Mouse (Mus musculus): ENCODE data around the gene Rbbp4. TPM values are rescaled to one million over a fixed set of nuclear protein-coding genes. Genes with fewer than 3 reads are reported as not detected.

Gene Rbbp4
- polyA plus RNA-seq, 1 experiment from 2014 or later: 555 TPM

DNA sequence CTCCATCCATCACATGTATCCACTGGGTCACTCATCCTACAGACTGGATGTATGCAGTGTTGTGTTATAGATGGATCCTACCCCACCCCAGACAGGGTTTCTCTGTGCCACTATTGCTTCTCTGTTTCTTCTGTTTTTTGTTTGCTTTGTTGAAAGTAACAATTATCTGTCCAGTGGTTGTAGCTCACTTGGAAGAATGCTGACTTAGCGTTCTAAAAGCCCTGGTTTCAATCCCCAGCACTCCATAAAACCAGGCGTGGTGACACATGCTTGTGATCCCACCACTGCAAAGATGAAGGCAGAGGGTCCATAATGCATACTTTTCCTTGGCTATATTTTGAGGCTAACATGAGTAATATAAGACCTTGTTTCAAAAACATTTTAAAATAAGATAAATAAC lies 7.5 kb upstream of the Rbbp4 start:
- no peaks in the 10 kb centered on the region for H3K9me3 ChIP-seq (ENCODE audit: control insufficient read depth, low read length)
- peaks cover 6% of the 10 kb centered on the region; the same call in 1 of the 2 replicates for H3K36me3 ChIP-seq (ENCODE audit: control insufficient read depth, insufficient read depth, low read length)
- no peak overlapping the region for H3K27ac ChIP-seq (ENCODE audit: low read depth, low read length)
- no peaks in the 10 kb centered on the region for H3K27me3 ChIP-seq (ENCODE audit: control insufficient read depth, insufficient read depth, low read length)
- H3K4me1 ChIP-seq (replicated peaks; ENCODE audit: control insufficient read depth, insufficient read depth, low read length): no peaks in the 10 kb centered on the region
- DNase-seq (ENCODE audit: low spot score) (no peak), ATAC-seq (replicated peaks; ENCODE audit: low FRiP score) (no peak)
- 89% methylated on average over 2 of the region's 2 CpGs for WGBS
- no peak overlapping the region for H3K4me3 ChIP-seq (ENCODE audit: low read depth, low read length)
- no peak overlapping the region for H3K4me2 ChIP-seq (ENCODE audit: low read depth, low read length, severe bottlenecking)
- no peak overlapping the region for H3K9ac ChIP-seq (ENCODE audit: low read length)

- H3K27me3 ChIP-seq (ENCODE audit: control insufficient read depth, insufficient read depth, low read length): no peaks in the 10 kb centered on the region
- whole genome bisulfite sequencing: 86% methylated on average over 1 of the region's 1 CpGs
- no peak overlapping the region for H3K9ac ChIP-seq (ENCODE audit: low read length)
- no peaks in the 10 kb centered on the region for H3K9me3 ChIP-seq (ENCODE audit: control insufficient read depth, low read length)
- no peak overlapping the region for H3K4me2 ChIP-seq (ENCODE audit: low read depth, low read length, severe bottlenecking)
- H3K4me1 ChIP-seq (replicated peaks; ENCODE audit: control insufficient read depth, insufficient read depth, low read length): no peaks in the 10 kb centered on the region
- no peak for ATAC-seq (replicated peaks; ENCODE audit: low FRiP score)
- H3K4me3 ChIP-seq (ENCODE audit: low read depth, low read length): no peak overlapping the region
- peaks cover 6% of the 10 kb centered on the region; the same call in 1 of the 2 replicates for H3K36me3 ChIP-seq (ENCODE audit: control insufficient read depth, insufficient read depth, low read length)
- DNase-seq (ENCODE audit: low spot score): no peak
- no peak overlapping the region for H3K27ac ChIP-seq (ENCODE audit: low read depth, low read length)
Observed at GRCm38 (mm10) chr4:129341888-129342287, 6.7 kb upstream of the Rbbp4 start.

DNA sequence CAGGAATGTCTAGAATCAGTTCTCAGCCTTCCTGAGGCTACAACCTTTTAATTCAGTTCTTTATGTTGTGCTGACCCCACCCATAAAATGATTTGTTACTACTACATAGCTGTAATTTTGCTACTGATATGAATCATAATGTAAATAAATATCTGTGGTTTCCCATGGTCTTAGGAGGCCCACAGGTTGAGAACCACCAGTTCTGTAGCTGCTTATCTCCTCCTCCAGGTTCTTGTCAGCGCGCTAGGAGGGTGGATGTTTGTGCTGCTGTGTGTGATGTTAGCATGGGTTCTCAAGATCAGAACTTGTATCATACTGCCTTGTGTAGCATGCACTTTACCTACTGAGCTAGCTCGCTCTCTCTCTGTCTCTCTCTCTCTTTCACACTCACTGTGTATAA lies 4.6 kb upstream of the Rbbp4 start:
- Histone ChIP-seq H3K4me3 (ENCODE audit: low read depth, low read length) (no peak overlapping the region), H3K4me1 (replicated peaks; ENCODE audit: control insufficient read depth, insufficient read depth, low read length) (no peaks in the 10 kb centered on the region; the same call in 1 of the 2 replicates), H3K4me2 (ENCODE audit: low read depth, low read length, severe bottlenecking) (no peak overlapping the region), H3K36me3 (ENCODE audit: control insufficient read depth, insufficient read depth, low read length) (peaks cover 6% of the 10 kb centered on the region; the same call in 1 of the 2 replicates), H3K9ac (ENCODE audit: low read length) (no peak overlapping the region), H3K9me3 (ENCODE audit: control insufficient read depth, low read length) (no peaks in the 10 kb centered on the region), H3K27ac (ENCODE audit: low read depth, low read length) (no peak overlapping the region), H3K27me3 (ENCODE audit: control insufficient read depth, insufficient read depth, low read length) (no peaks in the 10 kb centered on the region)
- ATAC-seq (replicated peaks; ENCODE audit: low FRiP score): no peak
- 94% methylated on average over 3 of the region's 3 CpGs for WGBS
- DNase-seq (ENCODE audit: low spot score): no peak

GRCm38 (mm10) chr4:129336291-129336690 lies 1.1 kb upstream of the Rbbp4 start:
- peak overlapping the region; percentile 99 for H3K27ac ChIP-seq (ENCODE audit: low read depth, low read length)
- ATAC-seq (replicated peaks; ENCODE audit: low FRiP score) (no peak), DNase-seq (ENCODE audit: low spot score) (no peak)
- H3K4me2 ChIP-seq (ENCODE audit: low read depth, low read length, severe bottlenecking): peak overlapping the region; percentile 85
- H3K4me1 ChIP-seq (replicated peaks; ENCODE audit: control insufficient read depth, insufficient read depth, low read length): peaks cover 11% of the 10 kb centered on the region; the same call in 1 of the 2 replicates
- H3K4me3 ChIP-seq (ENCODE audit: low read depth, low read length): peak overlapping the region; percentile 93
- no peaks in the 10 kb centered on the region; the same call in 1 of the 2 replicates for H3K36me3 ChIP-seq (ENCODE audit: control insufficient read depth, insufficient read depth, low read length)
- whole genome bisulfite sequencing: 60% methylated on average over 14 of the region's 14 CpGs
- no peaks in the 10 kb centered on the region for H3K27me3 ChIP-seq (ENCODE audit: control insufficient read depth, insufficient read depth, low read length)
- H3K9ac ChIP-seq (ENCODE audit: low read length): peak overlapping the region; percentile 90
- H3K9me3 ChIP-seq (ENCODE audit: control insufficient read depth, low read length): no peaks in the 10 kb centered on the region

DNA sequence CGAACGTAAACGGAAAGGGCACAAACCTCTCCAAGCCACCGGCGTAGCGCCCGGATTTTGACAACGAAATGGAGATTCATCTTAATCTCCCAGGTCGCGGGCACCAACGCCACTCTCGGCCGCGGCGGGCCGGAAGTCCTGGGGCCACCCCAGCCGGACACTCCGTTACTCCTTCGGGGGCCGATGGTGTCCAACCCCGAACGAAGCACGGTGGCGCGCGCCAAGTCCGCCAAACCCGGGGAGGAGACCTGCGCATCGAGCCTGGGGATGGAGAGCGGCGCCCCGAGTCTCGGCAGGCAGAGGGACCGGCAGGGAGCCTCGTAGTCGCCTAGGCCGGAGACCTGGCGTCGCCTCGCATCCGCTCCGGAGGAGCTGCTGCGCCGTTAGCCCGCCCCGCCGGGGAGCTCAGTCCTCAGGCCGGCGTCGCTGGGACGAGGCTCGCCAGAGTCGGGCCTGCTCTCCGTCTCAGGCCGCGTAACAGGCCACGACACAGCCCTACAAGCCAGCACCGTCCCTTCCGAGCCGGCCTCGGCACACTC lies 424 bp downstream of the Rbbp4 start:
- ATAC-seq (replicated peaks; ENCODE audit: low FRiP score): peak; percentile 40
- H3K4me1 ChIP-seq (replicated peaks; ENCODE audit: control insufficient read depth, insufficient read depth, low read length): peaks cover 11% of the 10 kb centered on the region; the same call in 1 of the 2 replicates

DNA sequence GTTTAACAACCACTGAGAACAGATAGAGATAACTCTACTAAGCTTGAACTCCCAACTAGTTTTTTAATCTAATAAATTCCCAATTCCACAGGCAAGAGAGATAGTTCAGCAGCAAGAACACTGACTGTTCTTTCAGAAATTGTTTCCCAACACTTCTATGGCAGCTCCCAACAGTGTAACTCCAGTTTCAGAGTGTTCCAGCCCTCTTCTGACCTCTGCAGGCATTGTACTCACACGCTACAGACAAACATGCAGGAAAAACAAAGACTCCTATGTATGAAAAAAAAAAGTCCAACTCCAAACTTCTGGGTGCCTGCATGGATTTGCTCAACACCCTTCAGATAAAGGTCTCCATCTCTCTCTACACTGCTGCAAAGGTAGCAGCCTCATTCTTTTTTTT lies 2.3 kb downstream of the Rbbp4 start:
- peaks cover 11% of the 10 kb centered on the region; the same call in 1 of the 2 replicates for H3K4me1 ChIP-seq (replicated peaks; ENCODE audit: control insufficient read depth, insufficient read depth, low read length)
- H3K4me3 ChIP-seq (ENCODE audit: low read depth, low read length): no peak overlapping the region

More for the DNA sequence above, 424 bp downstream of the Rbbp4 start:
- no peak for DNase-seq (ENCODE audit: low spot score)
- Histone ChIP-seq H3K9ac (ENCODE audit: low read length) (peak overlapping the region; percentile 97), H3K4me2 (ENCODE audit: low read depth, low read length, severe bottlenecking) (peak overlapping the region; percentile 59), H3K27ac (ENCODE audit: low read depth, low read length) (peak overlapping the region; percentile 95), H3K4me3 (ENCODE audit: low read depth, low read length) (peak overlapping the region; percentile 93), H3K9me3 (ENCODE audit: control insufficient read depth, low read length) (no peaks in the 10 kb centered on the region), H3K27me3 (ENCODE audit: control insufficient read depth, insufficient read depth, low read length) (no peaks in the 10 kb centered on the region), H3K36me3 (ENCODE audit: control insufficient read depth, insufficient read depth, low read length) (no peaks in the 10 kb centered on the region; the same call in 1 of the 2 replicates)
- under 1% methylated on average over 61 of the region's 62 CpGs for WGBS

DNA sequence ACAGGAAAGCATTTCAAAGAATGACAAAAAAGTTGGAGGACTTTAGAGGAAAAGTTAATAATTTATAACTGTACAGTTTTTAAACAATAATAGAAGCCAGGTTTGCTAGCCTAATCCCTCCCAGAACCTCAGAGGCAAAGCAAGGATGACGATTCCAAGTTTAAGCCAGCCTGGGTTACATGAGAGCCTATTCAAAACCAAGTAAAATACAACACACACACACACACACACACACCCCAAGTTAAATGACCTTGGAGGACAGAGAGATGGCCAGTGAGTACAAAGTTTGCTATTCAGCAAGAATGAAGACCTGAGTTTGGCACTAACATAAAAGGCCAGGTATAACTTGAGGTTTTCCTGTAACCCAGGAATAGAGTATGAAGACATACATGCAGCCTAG lies 9.0 kb downstream of the Rbbp4 start:
- Histone ChIP-seq H3K27me3 (ENCODE audit: control insufficient read depth, insufficient read depth, low read length) (no peaks in the 10 kb centered on the region), H3K9ac (ENCODE audit: low read length) (no peak overlapping the region), H3K36me3 (ENCODE audit: control insufficient read depth, insufficient read depth, low read length) (peaks cover 20% of the 10 kb centered on the region), H3K27ac (ENCODE audit: low read depth, low read length) (no peak overlapping the region), H3K9me3 (ENCODE audit: control insufficient read depth, low read length) (no peaks in the 10 kb centered on the region), H3K4me2 (ENCODE audit: low read depth, low read length, severe bottlenecking) (no peak overlapping the region), H3K4me1 (replicated peaks; ENCODE audit: control insufficient read depth, insufficient read depth, low read length) (no peaks in the 10 kb centered on the region), H3K4me3 (ENCODE audit: low read depth, low read length) (no peak overlapping the region)
- WGBS: 89% methylated on average over 1 of the region's 1 CpGs
- DNase-seq (ENCODE audit: low spot score) (no peak), ATAC-seq (replicated peaks; ENCODE audit: low FRiP score) (no peak)

More for the DNA sequence above, 2.3 kb downstream of the Rbbp4 start:
- WGBS: 71% methylated on average over 1 of the region's 1 CpGs
- Histone ChIP-seq H3K27ac (ENCODE audit: low read depth, low read length) (no peak overlapping the region), H3K36me3 (ENCODE audit: control insufficient read depth, insufficient read depth, low read length) (peaks cover 7% of the 10 kb centered on the region), H3K4me2 (ENCODE audit: low read depth, low read length, severe bottlenecking) (peak overlapping the region; percentile 59; the same call in 1 of the 2 replicates), H3K9ac (ENCODE audit: low read length) (no peak overlapping the region), H3K27me3 (ENCODE audit: control insufficient read depth, insufficient read depth, low read length) (no peaks in the 10 kb centered on the region), H3K9me3 (ENCODE audit: control insufficient read depth, low read length) (no peaks in the 10 kb centered on the region)
- DNase-seq (ENCODE audit: low spot score) (no peak), ATAC-seq (replicated peaks; ENCODE audit: low FRiP score) (no peak)

- Histone ChIP-seq H3K9me3 (ENCODE audit: control insufficient read depth, low read length) (no peaks in the 10 kb centered on the region), H3K4me3 (ENCODE audit: low read depth, low read length) (no peak overlapping the region), H3K4me2 (ENCODE audit: low read depth, low read length, severe bottlenecking) (no peak overlapping the region), H3K4me1 (replicated peaks; ENCODE audit: control insufficient read depth, insufficient read depth, low read length) (no peaks in the 10 kb centered on the region), H3K27me3 (ENCODE audit: control insufficient read depth, insufficient read depth, low read length) (no peaks in the 10 kb centered on the region), H3K27ac (ENCODE audit: low read depth, low read length) (no peak overlapping the region), H3K9ac (ENCODE audit: low read length) (no peak overlapping the region), H3K36me3 (ENCODE audit: control insufficient read depth, insufficient read depth, low read length) (peaks cover 22% of the 10 kb centered on the region)
- ATAC-seq (replicated peaks; ENCODE audit: low FRiP score): no peak
- DNase-seq (ENCODE audit: low spot score): no peak
- WGBS: 89% methylated on average over 1 of the region's 1 CpGs
Observed at GRCm38 (mm10) chr4:129324756-129325155, 10.4 kb downstream of the Rbbp4 start.

- Histone ChIP-seq H3K27me3 (ENCODE audit: control insufficient read depth, insufficient read depth, low read length) (no peaks in the 10 kb centered on the region), H3K9ac (ENCODE audit: low read length) (no peak overlapping the region), H3K36me3 (ENCODE audit: control insufficient read depth, insufficient read depth, low read length) (peaks cover 26% of the 10 kb centered on the region), H3K9me3 (ENCODE audit: control insufficient read depth, low read length) (no peaks in the 10 kb centered on the region), H3K4me1 (replicated peaks; ENCODE audit: control insufficient read depth, insufficient read depth, low read length) (no peaks in the 10 kb centered on the region), H3K4me2 (ENCODE audit: low read depth, low read length, severe bottlenecking) (no peak overlapping the region), H3K27ac (ENCODE audit: low read depth, low read length) (no peak overlapping the region), H3K4me3 (ENCODE audit: low read depth, low read length) (no peak overlapping the region)
- WGBS: 100% methylated on average over 1 of the region's 1 CpGs
- ATAC-seq (replicated peaks; ENCODE audit: low FRiP score) (no peak), DNase-seq (ENCODE audit: low spot score) (no peak)
Observed at GRCm38 (mm10) chr4:129323491-129323890, 11.7 kb downstream of the Rbbp4 start.

All from forebrain, embryonic 11.5 days (tissue).